Mouse (Mus musculus) forelimb bud, embryonic 11.5 days (tissue): ENCODE measurements around the gene Itpripl2.

Source experiments
- DNase-seq: peaks from one replicate; pipeline ENCODE4 v3.0.0-alpha.2; 2012; ENCODE audit warnings: low read depth, low spot score

Itpripl2 gene

GRCm38 (mm10) chr7:118488060-118488664 lies 3.6 kb downstream of the Itpripl2 start:
- no peak for DNase-seq

DNA sequence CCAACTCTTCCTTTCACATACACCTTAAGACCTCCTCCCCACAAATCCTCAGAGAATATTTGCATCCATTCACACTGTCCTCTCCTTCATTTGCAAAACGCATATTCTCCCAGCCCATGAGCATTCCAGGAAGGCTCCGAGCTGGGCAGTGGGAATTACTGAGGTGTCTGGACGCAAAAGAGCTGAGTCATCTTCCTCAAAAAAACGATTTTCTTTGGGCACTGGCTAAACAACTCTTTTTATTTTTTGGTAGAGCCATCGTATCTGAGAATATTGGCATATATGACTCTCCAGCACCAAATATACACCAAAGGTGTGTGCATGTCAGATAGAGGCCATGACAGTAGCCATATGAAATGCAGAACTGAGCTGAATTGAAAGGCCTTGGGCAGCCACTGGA lies 4.9 kb downstream of the Itpripl2 start:
- DNase-seq = no peak

- no peak for DNase-seq
These were observed 7.8 kb downstream of the Itpripl2 start for GRCm38 (mm10) chr7:118483996-118484395.

- no peak for DNase-seq
These were observed 9.8 kb downstream of the Itpripl2 start for GRCm38 (mm10) chr7:118482001-118482400.

DNA sequence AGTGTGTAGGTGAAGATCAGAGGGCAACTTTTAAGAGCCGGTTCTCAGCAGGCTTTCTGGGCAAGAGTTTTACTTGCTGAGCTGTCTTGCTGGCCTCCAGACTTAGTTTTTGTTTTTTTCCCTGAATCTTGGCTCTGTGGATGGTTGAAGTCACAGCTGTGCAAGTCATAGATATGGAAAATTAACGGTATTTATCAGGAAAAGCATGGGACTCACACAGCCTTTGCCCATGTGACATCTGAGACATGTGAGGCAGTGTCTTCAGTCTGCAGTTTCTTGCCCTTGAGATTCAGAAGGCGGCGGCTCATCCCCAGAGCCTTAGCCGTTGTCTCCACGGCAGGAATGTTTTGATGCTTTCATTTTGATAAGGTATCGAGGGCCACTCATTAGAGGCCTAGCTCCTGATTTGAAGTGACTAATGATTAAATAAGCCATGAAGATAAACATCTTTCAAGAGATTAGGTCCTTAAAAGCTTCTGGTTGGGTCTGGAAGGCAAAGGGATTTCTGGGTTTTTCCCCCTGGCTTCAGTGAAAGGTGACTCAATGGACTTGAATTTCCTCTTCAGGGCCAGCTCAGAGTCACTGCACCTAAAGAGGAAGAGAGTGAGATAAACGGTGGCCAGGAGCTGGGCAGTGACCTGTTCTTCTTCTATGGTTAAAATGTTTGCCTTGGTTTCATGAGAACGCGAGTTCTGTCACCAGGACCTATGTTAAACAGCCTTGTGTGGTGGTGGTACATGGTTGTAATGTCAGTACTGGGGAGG lies 10.5 kb downstream of the Itpripl2 start:
- no peak for DNase-seq

DNA sequence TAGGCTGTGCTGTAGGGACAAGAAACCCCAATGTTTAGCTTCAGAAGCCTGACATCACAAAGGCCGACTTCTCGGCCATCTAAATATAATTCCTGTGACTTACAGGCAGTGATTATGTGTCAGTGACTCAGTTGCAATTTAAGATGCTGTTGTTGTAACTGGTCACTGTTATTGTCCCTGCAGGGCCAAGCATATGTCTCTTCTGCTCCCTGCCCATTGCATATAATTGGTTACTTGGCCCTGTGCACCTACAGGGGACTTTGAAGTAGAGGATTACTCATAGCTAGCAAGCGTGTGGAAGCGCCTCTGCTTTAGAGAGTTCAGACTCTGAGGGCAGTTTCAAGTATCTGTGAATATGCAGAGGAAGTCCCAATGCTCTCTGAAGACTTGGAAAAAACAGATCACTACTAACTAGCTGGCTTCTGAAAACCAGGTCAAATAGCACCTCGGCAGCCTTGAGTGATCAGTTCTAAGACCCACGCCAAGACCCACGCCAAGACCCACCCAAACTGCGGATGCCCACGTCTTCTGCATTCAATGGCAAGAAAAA lies 11.5 kb downstream of the Itpripl2 start:
- no peak for DNase-seq

- no peak for DNase-seq
These were observed 12.9 kb downstream of the Itpripl2 start for GRCm38 (mm10) chr7:118478835-118479312.

- no peak for DNase-seq
These were observed 15.3 kb downstream of the Itpripl2 start for GRCm38 (mm10) chr7:118476428-118476827.

DNA sequence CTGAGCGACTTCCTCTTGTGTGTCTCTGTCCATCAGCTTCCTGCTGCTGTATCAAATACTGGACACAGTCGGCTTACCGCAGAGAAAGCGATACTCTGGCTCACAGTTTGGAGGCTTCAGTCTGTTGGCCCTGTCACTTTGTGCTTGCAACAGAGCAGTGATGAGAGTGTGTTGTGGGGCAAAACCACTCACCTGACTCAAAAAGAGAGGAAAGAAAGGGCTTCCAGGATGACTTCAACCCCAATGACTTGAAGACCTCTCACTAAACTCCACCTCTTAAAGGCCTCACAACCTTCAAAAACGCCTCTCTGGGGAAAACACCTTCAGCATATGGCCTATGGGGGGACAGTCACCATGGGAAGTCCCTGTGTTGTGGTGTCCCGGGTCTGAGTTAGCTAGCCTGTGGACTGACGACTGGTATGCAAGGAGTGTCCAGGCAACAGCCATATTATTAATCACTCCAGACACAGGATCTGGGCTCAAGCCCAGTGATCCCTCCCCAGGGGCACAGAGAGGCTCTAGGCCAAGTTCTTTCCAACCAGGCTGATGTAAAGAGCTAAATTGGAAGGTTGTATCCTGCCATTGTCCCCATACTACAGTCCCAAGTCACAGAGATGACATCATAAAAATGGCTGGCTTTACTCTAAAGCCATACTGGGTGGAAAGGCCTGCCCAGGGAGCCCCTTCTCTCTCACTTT lies 16.6 kb downstream of the Itpripl2 start:
- no peak for DNase-seq

DNA sequence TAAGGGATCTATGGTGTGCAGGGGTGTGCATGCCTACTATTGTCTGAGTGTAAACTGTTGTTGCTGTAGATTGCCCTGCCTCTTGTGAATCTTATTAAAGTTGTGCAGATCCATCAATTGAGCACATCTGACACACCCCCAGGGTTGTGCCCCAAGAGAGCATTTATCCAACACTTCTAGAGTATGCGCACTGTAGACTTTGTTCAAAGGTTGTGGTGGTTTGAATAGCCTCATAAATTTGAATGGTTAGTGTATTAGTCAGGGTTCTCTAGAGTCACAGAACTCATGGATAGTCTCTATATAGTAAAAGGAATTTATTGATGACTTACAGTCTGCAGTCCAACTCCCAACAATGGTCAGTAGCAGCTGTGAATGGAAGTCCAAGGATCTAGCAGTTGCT lies 18.9 kb downstream of the Itpripl2 start:
- no peak for DNase-seq

DNA sequence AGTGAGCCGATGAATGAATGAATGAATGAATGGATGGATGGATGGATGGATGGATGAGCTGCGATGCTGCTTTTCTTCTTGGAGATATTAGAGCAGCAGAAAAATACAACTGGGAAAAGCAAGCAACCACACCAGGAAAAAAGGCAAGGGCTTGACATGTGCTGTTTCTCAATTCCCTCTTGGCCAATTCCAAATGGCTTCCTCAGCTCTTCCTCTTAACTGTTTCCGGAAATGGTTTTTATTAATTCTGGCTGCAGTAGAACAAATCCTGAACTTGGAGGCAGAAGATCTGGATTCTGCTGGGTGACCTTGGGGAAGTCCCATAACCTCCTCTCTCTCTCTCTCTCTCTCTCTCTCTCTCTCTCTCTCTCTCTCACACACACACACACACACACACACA lies 23.7 kb downstream of the Itpripl2 start:
- no peak for DNase-seq

DNA sequence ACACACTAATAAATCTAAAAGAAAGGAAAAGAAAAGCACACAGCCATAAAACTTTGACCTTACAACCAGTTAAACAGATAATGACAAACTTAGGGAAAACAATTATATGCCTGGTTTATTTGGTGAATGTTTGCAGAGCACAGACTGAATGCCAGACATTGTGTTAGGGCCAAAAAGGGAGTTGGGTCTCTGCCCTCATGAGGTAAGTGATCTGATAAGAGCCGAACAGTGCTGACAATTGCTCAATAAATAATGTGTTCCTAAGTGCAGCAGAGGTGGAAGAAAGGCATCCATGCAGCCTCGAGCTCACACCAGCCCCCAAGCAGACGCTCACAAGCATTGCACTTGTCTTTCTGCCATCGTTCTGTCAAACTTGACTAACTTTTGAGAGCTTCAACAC lies 27.3 kb downstream of the Itpripl2 start:
- no peak for DNase-seq

DNA sequence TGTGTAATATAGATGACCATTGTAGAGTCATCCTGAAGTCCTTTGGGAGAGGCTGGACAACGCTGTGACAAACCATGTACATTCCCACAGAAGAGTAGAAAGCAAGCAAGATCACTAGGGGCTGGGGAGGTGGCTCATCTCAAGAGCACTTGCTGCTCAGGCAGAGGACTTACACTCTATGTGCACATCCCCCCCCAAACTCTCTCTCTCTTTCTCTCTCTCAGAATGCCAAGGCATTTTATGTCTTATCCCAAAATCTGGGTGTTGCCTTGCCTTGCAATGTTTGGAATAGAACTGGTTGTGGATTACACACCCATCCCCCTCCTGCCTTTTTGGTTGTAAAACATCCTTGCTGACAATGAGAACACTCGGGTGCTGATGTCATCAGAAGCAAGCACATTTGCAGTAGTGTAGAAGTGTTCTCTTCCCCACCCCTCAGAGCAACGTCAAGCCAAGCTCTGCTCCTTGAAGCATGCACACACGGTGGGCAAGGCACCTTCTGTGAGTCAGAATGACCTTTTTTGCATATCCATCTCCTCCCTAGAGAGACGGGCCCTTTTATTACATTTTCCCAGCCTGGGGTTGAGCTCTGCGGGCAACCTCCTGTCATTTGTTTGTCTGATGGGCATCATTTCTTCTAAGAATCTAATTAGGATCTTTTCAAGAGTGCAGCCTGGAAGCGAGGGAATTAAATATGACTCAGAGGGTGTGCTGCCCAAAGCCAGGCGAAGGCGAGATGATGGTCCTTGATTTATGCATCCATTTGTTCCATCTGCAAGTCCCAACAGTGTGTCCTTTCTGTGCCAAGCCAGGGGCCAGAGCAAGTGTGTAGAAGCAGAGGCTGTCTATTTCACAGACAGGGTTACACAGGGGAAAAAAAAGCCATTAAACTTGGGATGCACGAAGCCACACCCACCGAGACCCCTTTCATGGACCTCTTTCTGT lies 28.7 kb downstream of the Itpripl2 start:
- no peak for DNase-seq

GRCm38 (mm10) chr7:118461400-118462136 lies 30.2 kb downstream of the Itpripl2 start:
- DNase-seq = no peak

DNA sequence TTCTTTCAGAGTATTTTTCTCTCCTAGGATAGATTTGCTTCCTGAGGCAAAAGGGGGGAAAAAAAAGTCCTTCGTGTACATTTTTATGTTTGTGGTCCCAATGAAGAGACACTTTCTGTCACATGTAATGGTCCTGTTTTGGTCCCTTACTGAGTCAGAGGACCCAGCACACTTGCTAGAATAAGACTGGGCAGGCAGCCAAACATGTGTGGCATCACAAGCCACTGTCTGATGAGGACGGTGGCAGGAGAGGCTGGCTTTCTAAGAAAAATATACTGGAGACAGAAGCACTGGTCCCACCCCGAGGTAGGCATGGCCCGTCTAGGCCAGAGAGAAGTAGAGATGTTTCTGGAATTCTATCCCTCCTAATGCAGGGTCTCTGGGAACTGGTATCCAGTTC lies 38.1 kb downstream of the Itpripl2 start:
- no peak for DNase-seq

GRCm38 (mm10) chr7:118452940-118453339 lies 38.8 kb downstream of the Itpripl2 start:
- no peak for DNase-seq

DNA sequence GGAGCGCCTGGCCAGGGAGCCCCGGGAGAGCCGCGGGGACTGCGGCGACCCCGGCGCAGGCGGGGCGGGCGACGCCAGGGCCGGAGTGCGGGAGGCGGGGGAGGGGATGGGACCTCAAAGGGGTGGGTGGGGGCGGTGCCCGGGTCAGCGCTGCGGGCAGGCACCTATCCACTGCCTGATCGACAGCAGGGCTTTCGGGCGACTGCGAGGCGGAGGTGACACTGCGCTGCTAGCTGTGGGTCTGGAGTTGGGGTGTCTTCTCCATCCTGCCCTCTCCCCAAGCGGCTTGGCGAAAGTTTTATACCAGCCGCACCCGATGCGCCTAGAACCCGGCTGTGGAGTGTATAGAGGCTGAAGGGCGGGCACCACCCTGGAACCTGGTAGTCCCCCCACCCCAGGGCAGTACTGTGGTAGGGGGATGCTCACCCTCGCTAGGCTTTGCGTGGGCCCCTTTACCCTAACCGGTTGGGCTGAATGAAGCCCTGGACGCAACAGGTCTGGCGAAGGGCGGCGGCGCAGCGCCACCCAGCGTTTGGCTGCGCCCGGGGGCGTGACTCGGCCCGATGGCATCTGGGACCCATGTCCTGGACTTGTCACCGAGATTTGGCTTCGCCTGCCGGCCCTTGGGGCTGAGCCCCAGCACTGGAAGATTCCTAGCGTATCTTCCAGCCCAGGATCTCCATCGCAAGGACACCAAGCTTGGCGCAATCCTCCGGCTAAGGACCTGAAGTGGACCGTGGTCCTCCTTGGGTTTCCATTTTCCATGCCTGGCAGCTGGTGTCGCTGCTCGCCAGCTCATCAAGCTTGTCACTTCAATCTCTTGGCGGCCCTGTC lies 43.4 kb downstream of the Itpripl2 start, which contains the start of gene Syt17:
Syt17 (minus strand) TSS at position 89 of the 834 bp plus-strand sequence.
- DNase-seq = peak; percentile 69

GRCm38 (mm10) chr7:118447291-118448133 lies 44.3 kb downstream of the Itpripl2 start:
- DNase-seq = peak; percentile 32
